In the genomic region with DNA sequence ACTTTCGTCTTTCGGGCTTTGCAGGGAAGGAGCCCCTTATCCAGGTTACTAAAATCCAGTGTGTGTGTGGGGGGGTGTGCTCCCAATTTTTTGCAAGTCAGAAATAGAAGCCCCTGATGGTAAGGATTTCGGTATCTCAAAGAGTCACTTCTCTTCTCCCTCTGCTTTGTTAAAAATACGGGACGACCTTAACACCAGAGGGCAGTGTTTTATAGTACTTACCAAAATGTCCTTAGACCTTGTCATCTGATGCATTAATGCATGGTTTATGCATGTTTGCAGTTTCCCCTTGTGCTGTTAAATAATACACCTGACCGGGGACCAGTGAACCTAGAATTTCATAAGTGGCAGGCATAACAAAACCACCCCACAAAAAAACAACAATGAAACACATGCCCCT, we compare ENCODE assay signal across 9 mouse cellular contexts. TPM values are rescaled to one million over a fixed set of nuclear protein-coding genes. Genes with fewer than 3 reads are reported as not detected.
DNase-seq lines count a peak whose midpoint lies in the region; ATAC-seq and TF ChIP-seq lines count a peak whose summit lies in the region.
"Had no signal": no experiment of that assay in that cellular context is flagged by ENCODE, and none has a peak within 500 bp of the region (broad histone marks: within the 10 kb centered on the region; RNA-seq: fewer than 3 reads in every experiment).

No protein-coding gene starts in this region.

- H3K9ac ChIP-seq in heart, adult 2 months (ENCODE audit: low read depth, low read length), result no peak overlapping the region
- no peak overlapping the region for H3K9ac ChIP-seq in liver, embryonic 14.5 days (replicated peaks)
- no peak overlapping the region for H3K9ac ChIP-seq in liver, embryonic 12.5 days
- no peak overlapping the region for H3K9ac ChIP-seq in midbrain, postnatal 0 days (replicated peaks; ENCODE audit: low read length, poor library complexity, severe bottlenecking)
- H3K9ac ChIP-seq: limb, embryonic 13.5 days had no signal

- no peak overlapping the region for H3K4me3 ChIP-seq in heart, adult 2 months
- H3K4me3 ChIP-seq in liver, embryonic 14.5 days (ENCODE audit: insufficient read depth in 1 of 2, low read depth in 2 of 2, low read length in 2 of 2), result no peak overlapping the region
- H3K4me3 ChIP-seq in liver, embryonic 12.5 days, result no peak overlapping the region
- no peak overlapping the region for H3K4me3 ChIP-seq in midbrain, postnatal 0 days (ENCODE audit: low read depth, low read length)
- H3K4me3 ChIP-seq: limb, embryonic 13.5 days had no signal

- TF ChIP-seq POLR2A in heart, adult 2 months (IDR thresholded peaks at IDR 0.05; ENCODE audit: insufficient read depth, low read depth, low read length), result no peak

- no peaks in the 10 kb centered on the region for H3K9me3 ChIP-seq in liver, embryonic 14.5 days (ENCODE audit: control insufficient read depth, low read length)
- no peaks in the 10 kb centered on the region for H3K9me3 ChIP-seq in liver, embryonic 12.5 days (replicated peaks)
- no peaks in the 10 kb centered on the region for H3K9me3 ChIP-seq in midbrain, postnatal 0 days (ENCODE audit: low read length)
- H3K9me3 ChIP-seq: limb, embryonic 13.5 days had no signal

- ATAC-seq in liver, embryonic 14.5 days (ENCODE audit: insufficient read depth), result no peak
- ATAC-seq in liver, embryonic 12.5 days, result no peak
- ATAC-seq in midbrain, postnatal 0 days (ENCODE audit: low FRiP score), result no peak
- no peak for ATAC-seq in CD4-positive, CD25-positive, alpha-beta regulatory T cell, adult 4 months

- no peak for TF ChIP-seq EP300 in heart, adult 2 months (IDR thresholded peaks at IDR 0.05; ENCODE audit: insufficient read depth, low read depth, low read length)
- no peak for TF ChIP-seq EP300 in liver, embryonic 14.5 days (IDR thresholded peaks at IDR 0.05; ENCODE audit: low read depth)

- no peaks in the 10 kb centered on the region for H3K4me1 ChIP-seq in heart, adult 2 months (ENCODE audit: control insufficient read depth, insufficient read depth, low read length)
- H3K4me1 ChIP-seq in liver, embryonic 14.5 days (replicated peaks; ENCODE audit: control insufficient read depth in 2 of 2, insufficient read depth in 2 of 2, low read length in 1 of 2), result no peaks in the 10 kb centered on the region
- H3K4me1 ChIP-seq in liver, embryonic 12.5 days, result no peaks in the 10 kb centered on the region
- H3K4me1 ChIP-seq in midbrain, postnatal 0 days (ENCODE audit: insufficient read depth, low read length), result no peaks in the 10 kb centered on the region
- H3K4me1 ChIP-seq: limb, embryonic 13.5 days had no signal

- TF ChIP-seq CTCF in heart, adult 2 months (IDR thresholded peaks at IDR 0.05), result peak; percentile 66
- TF ChIP-seq CTCF in liver, embryonic 14.5 days (IDR thresholded peaks at IDR 0.05; ENCODE audit: low read depth), result 0 out of 2 replicates have a peak, but pooled peaks have one; percentile 6
- TF ChIP-seq CTCF in midbrain, postnatal 0 days (IDR thresholded peaks at IDR 0.05), result peak; percentile 82

- 35% methylated on average over 6 of the region's 6 CpGs for WGBS in heart, adult 2 months
- 33% methylated on average over 6 of the region's 6 CpGs for WGBS in liver, embryonic 14.5 days (ENCODE audit: insufficient replicate concordance)
- 38% methylated on average over 6 of the region's 6 CpGs for WGBS in liver, embryonic 12.5 days (ENCODE audit: insufficient replicate concordance)
- 28% methylated on average over 6 of the region's 6 CpGs for WGBS in midbrain, postnatal 0 days

- H3K4me2 ChIP-seq in liver, embryonic 14.5 days (ENCODE audit: low read depth), result no peak overlapping the region
- no peak overlapping the region for H3K4me2 ChIP-seq in liver, embryonic 12.5 days
- H3K4me2 ChIP-seq in midbrain, postnatal 0 days (ENCODE audit: low read depth, low read length, poor library complexity, severe bottlenecking), result no peak overlapping the region
- H3K4me2 ChIP-seq: limb, embryonic 13.5 days had no signal

- H3K27ac ChIP-seq in heart, adult 2 months, result no peak overlapping the region
- no peak overlapping the region for H3K27ac ChIP-seq in liver, embryonic 14.5 days
- no peak overlapping the region for H3K27ac ChIP-seq in liver, embryonic 12.5 days
- H3K27ac ChIP-seq in midbrain, postnatal 0 days (ENCODE audit: low read depth, low read length), result no peak overlapping the region
- H3K27ac ChIP-seq: limb, embryonic 13.5 days had no signal

- H3K27me3 ChIP-seq in heart, adult 2 months (ENCODE audit: control insufficient read depth, insufficient read depth, low read length), result no peaks in the 10 kb centered on the region
- no peaks in the 10 kb centered on the region for H3K27me3 ChIP-seq in liver, embryonic 14.5 days (ENCODE audit: control insufficient read depth, insufficient read depth, low read length)
- no peaks in the 10 kb centered on the region for H3K27me3 ChIP-seq in liver, embryonic 12.5 days (replicated peaks)
- H3K27me3 ChIP-seq in midbrain, postnatal 0 days (ENCODE audit: insufficient read depth, low read length), result no peaks in the 10 kb centered on the region
- H3K27me3 ChIP-seq: limb, embryonic 13.5 days had no signal

- intact Hi-C loops in heart, adult 2 months (cut with DNase I), result loop anchor here (1.0 kb wide), 1 partner anchor 233 kb away; no protein-coding TSS in a partner anchor
- intact Hi-C loops in heart, postnatal 25 days (cut with DNase I), result loop anchor here (1.0 to 2.0 kb wide), 2 partner anchors 32 to 233 kb away; no protein-coding TSS in a partner anchor

- no peaks in the 10 kb centered on the region for H3K79me2 ChIP-seq in heart, adult 2 months (replicated peaks; ENCODE audit: control insufficient read depth, insufficient read depth, low read length)

- DNase-seq in heart, adult 2 months, result no peak
- no peak for DNase-seq in heart, postnatal 25 days (ENCODE audit: low spot score)
- DNase-seq in liver, embryonic 14.5 days (ENCODE audit: low read depth in 3 of 3, low spot score in 3 of 3), result no peak
- DNase-seq in brain, adult 2 months (ENCODE audit: low read depth, low spot score), result peak; percentile 41
- peak; percentile 81 for DNase-seq in midbrain, postnatal 0 days (ENCODE audit: low spot score)
- DNase-seq in urinary bladder, postnatal 10 days (ENCODE audit: low spot score), result no peak

- no peaks in the 10 kb centered on the region for H3K36me3 ChIP-seq in heart, adult 2 months (ENCODE audit: control insufficient read depth, insufficient read depth, low read length)
- H3K36me3 ChIP-seq in liver, embryonic 14.5 days (replicated peaks; ENCODE audit: control insufficient read depth, insufficient read depth, low read depth), result no peaks in the 10 kb centered on the region
- no peaks in the 10 kb centered on the region for H3K36me3 ChIP-seq in liver, embryonic 12.5 days
- no peaks in the 10 kb centered on the region for H3K36me3 ChIP-seq in midbrain, postnatal 0 days (ENCODE audit: insufficient read depth, low read length)
- H3K36me3 ChIP-seq: limb, embryonic 13.5 days had no signal

RNA-seq across cellular contexts. Expression of a gene that starts 45.8 kb away (rescaled TPM):
- total RNA-seq in heart, adult 2 months (2021), result 10 to 100 TPM; 86.9 to 88.3 TPM
- polyA plus RNA-seq in heart, adult 2 months (2012; rRNA removed), result 42.9 and 68.7 TPM in 2 replicates
- total RNA-seq in heart, postnatal 25 days (2021), result 10 to 100 TPM; 78.9 to 81.3 TPM
- 36.4 and 44.7 TPM in 2 replicates for polyA plus RNA-seq in liver, embryonic 14.5 days (2012; rRNA removed)
- 25.4 and 27.7 TPM in 2 replicates for polyA plus RNA-seq in liver, embryonic 14.5 days (2014; fragmentation: Nextera tagmentation; extraction: Ambion mirVana)
- 64.1 and 64.3 TPM in 2 replicates for polyA plus RNA-seq in liver, embryonic 12.5 days (2016; fragmentation: Nextera tagmentation; extraction: Ambion mirVana)
- 41.8 and 50.4 TPM in 2 replicates for total RNA-seq in midbrain, postnatal 0 days (2014; rRNA removed)
- 35.6 and 39.0 TPM in 2 replicates for polyA plus RNA-seq in midbrain, postnatal 0 days (2015; fragmentation: Nextera tagmentation; extraction: Ambion mirVana)
- 10 to 100 TPM; 30.7 to 49.8 TPM for polyA plus RNA-seq in CD4-positive, CD25-positive, alpha-beta regulatory T cell, adult 4 months (2017; shearing (Covaris generic))

Comparison
In these comparisons a context has a peak if more than half of its experiments do, and no peak if none do; other contexts are left out.
1. DNase-seq: peak in brain, adult 2 months (single experiment) and midbrain, postnatal 0 days (single experiment); none in heart, adult 2 months (0 of 2), heart, postnatal 25 days (single experiment), liver, embryonic 14.5 days (0 of 3) and urinary bladder, postnatal 10 days (single experiment).
2. CTCF ChIP-seq: peak in every context shown above with its lines; median percentile 82 in midbrain, postnatal 0 days; 66 in heart, adult 2 months; 6 in liver, embryonic 14.5 days.